In the genomic region with DNA sequence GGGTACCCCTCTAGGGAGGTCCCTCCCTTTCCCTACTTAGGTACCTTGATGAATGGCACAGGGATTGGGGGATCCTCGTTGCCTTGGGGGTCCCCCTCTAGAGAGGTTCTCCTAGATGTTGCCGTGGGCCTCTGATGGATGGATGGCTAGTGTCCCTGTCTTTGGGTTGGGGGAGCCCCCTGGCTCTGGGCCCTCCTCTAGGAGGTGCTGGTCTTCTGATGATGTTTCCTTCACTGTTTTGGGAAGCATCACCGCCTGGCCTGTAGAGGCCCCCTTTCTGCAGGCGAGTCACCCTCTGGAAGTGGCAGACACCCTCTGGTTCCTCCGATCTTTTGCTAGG, we compare ENCODE assay signal across 8 mouse cellular contexts. TPM values are rescaled to one million over a fixed set of nuclear protein-coding genes. Genes with fewer than 3 reads are reported as not detected.
DNase-seq lines count a peak whose midpoint lies in the region; ATAC-seq lines count a peak whose summit lies in the region.

No protein-coding gene starts in this region.

- DNase-seq in gastrocnemius, postnatal 25 days: peak; percentile 24
- DNase-seq in gastrocnemius, postnatal 10 days: no peak
- DNase-seq in right cerebral cortex, adult 2 months (ENCODE audit: low spot score in 2 of 2): peak; percentile 37 to 52
- no peak for DNase-seq in right cerebral cortex, adult 18-20 months
- peak; percentile 40 for DNase-seq in right cerebral cortex, postnatal 4 days
- DNase-seq in spleen, postnatal 10 days (ENCODE audit: low spot score in 2 of 2): no peak

- peaks cover 13% of the 10 kb centered on the region for H3K36me3 ChIP-seq in forebrain, embryonic 13.5 days (ENCODE audit: poor library complexity, severe bottlenecking)
- H3K36me3 ChIP-seq in limb, embryonic 13.5 days: peaks cover 18% of the 10 kb centered on the region

- H3K27ac ChIP-seq in forebrain, embryonic 13.5 days: peak overlapping the region; percentile 65
- peak overlapping the region; percentile 75 for H3K27ac ChIP-seq in limb, embryonic 13.5 days

- WGBS in forebrain, embryonic 13.5 days: 16% methylated on average over 5 of the region's 5 CpGs
- 10% methylated on average over 5 of the region's 5 CpGs for WGBS in limb, embryonic 13.5 days

- peak overlapping the region; percentile 90 for H3K4me2 ChIP-seq in forebrain, embryonic 13.5 days
- H3K4me2 ChIP-seq in limb, embryonic 13.5 days (replicated peaks): peak overlapping the region; percentile 91

- peaks cover 41% of the 10 kb centered on the region for H3K4me1 ChIP-seq in forebrain, embryonic 13.5 days
- H3K4me1 ChIP-seq in limb, embryonic 13.5 days: peaks cover 25% of the 10 kb centered on the region

- H3K9me3 ChIP-seq in forebrain, embryonic 13.5 days (replicated peaks): no peaks in the 10 kb centered on the region
- no peaks in the 10 kb centered on the region for H3K9me3 ChIP-seq in limb, embryonic 13.5 days

- peak; percentile 62; the same call in 1 of the 2 replicates for ATAC-seq in forebrain, embryonic 13.5 days
- no peak for ATAC-seq in limb, embryonic 13.5 days (ENCODE audit: low FRiP score, low read depth)

- peak overlapping the region; percentile 85 for H3K9ac ChIP-seq in forebrain, embryonic 13.5 days
- peak overlapping the region; percentile 85 for H3K9ac ChIP-seq in limb, embryonic 13.5 days

- peak overlapping the region; percentile 89 for H3K4me3 ChIP-seq in forebrain, embryonic 13.5 days
- peak overlapping the region; percentile 85 for H3K4me3 ChIP-seq in limb, embryonic 13.5 days

- no peaks in the 10 kb centered on the region for H3K27me3 ChIP-seq in forebrain, embryonic 13.5 days
- no peaks in the 10 kb centered on the region for H3K27me3 ChIP-seq in limb, embryonic 13.5 days

RNA-seq across cellular contexts. Expression of gene Aacs, which starts 0.6 kb away (rescaled TPM):
- total RNA-seq in gastrocnemius, postnatal 25 days (2021): 1 to 10 TPM; 3.3 to 4.8 TPM
- total RNA-seq in gastrocnemius, postnatal 10 days (2021): 1 to 10 TPM; 5.1 to 6.6 TPM
- polyA plus RNA-seq in forebrain, embryonic 13.5 days (2015; fragmentation: Nextera tagmentation; extraction: Ambion mirVana): 53.7 and 54.6 TPM in 2 replicates
- polyA plus RNA-seq in limb, embryonic 13.5 days (2015; fragmentation: Nextera tagmentation; extraction: Ambion mirVana): 35.2 and 35.3 TPM in 2 replicates

RNA-seq across cellular contexts. Expression of gene Bri3bp, which starts 34.9 kb away (rescaled TPM):
- 1 to 10 TPM; 3.5 to 4.7 TPM for total RNA-seq in gastrocnemius, postnatal 25 days (2021)
- total RNA-seq in gastrocnemius, postnatal 10 days (2021): 1 to 10 TPM; 7.6 to 8.0 TPM
- 33.6 and 37.6 TPM in 2 replicates for polyA plus RNA-seq in forebrain, embryonic 13.5 days (2015; fragmentation: Nextera tagmentation; extraction: Ambion mirVana)
- 37.3 and 38.1 TPM in 2 replicates for polyA plus RNA-seq in limb, embryonic 13.5 days (2015; fragmentation: Nextera tagmentation; extraction: Ambion mirVana)

RNA-seq across cellular contexts. Expression of gene Dhx37, which starts 42.3 kb away (rescaled TPM):
- total RNA-seq in gastrocnemius, postnatal 25 days (2021): 1 to 10 TPM; 3.6 to 3.8 TPM
- total RNA-seq in gastrocnemius, postnatal 10 days (2021): 1 to 10 TPM; 3.7 to 4.6 TPM
- polyA plus RNA-seq in forebrain, embryonic 13.5 days (2015; fragmentation: Nextera tagmentation; extraction: Ambion mirVana): 10.2 and 12.3 TPM in 2 replicates
- 12.1 and 12.9 TPM in 2 replicates for polyA plus RNA-seq in limb, embryonic 13.5 days (2015; fragmentation: Nextera tagmentation; extraction: Ambion mirVana)

RNA-seq across cellular contexts. Expression of gene Tmem132b, which starts 55.3 kb away (rescaled TPM):
- under 1 TPM; 0.03 to 0.24 TPM for total RNA-seq in gastrocnemius, postnatal 25 days (2021)
- under 1 TPM; 0.21 to 0.56 TPM for total RNA-seq in gastrocnemius, postnatal 10 days (2021)
- polyA plus RNA-seq in forebrain, embryonic 13.5 days (2015; fragmentation: Nextera tagmentation; extraction: Ambion mirVana): 2.1 TPM in 2 replicates
- polyA plus RNA-seq in limb, embryonic 13.5 days (2015; fragmentation: Nextera tagmentation; extraction: Ambion mirVana): 0.14 and 0.23 TPM in 2 replicates

Comparison
In these comparisons a context has a peak if more than half of its experiments do, and no peak if none do; other contexts are left out.
1. DNase-seq: peak in gastrocnemius, postnatal 25 days (single experiment), right cerebral cortex, adult 2 months (2 of 2) and right cerebral cortex, postnatal 4 days (single experiment); none in gastrocnemius, postnatal 10 days (single experiment), right cerebral cortex, adult 18-20 months (single experiment) and spleen, postnatal 10 days (0 of 2).